Mouse (Mus musculus): ENCODE results near the gene Tmprss6. TPM values are rescaled to one million over a fixed set of nuclear protein-coding genes. Genes with fewer than 3 reads are reported as not detected.

The Tmprss6 gene
- 0.13 and 0.81 TPM in 2 replicates for polyA plus RNA-seq (2015; fragmentation: Nextera tagmentation; extraction: Ambion mirVana)

GRCm38 (mm10) chr15:78468379-78468937 lies at the start of gene Tmprss6:
Gene Tmprss6 (minus strand): TSS chr15:78468634.
- Histone ChIP-seq H3K4me1 (no peaks in the 10 kb centered on the region), H3K4me2 (replicated peaks) (no peak within 1 kb of the TSS), H3K4me3 (no peak within 1 kb of the TSS), H3K27me3 (no peaks in the 10 kb centered on the region), H3K36me3 (no peaks in the 10 kb centered on the region), H3K27ac (no peak within 1 kb of the TSS), H3K9me3 (no peaks in the 10 kb centered on the region), H3K9ac (no peak within 1 kb of the TSS)
- no peak for ATAC-seq (ENCODE audit: low FRiP score, low read depth)
- 83% methylated on average over 7 of the region's 7 CpGs for WGBS

- H3K4me3 ChIP-seq, result no peak overlapping the region
- peaks cover 27% of the 10 kb centered on the region for H3K4me1 ChIP-seq
- H3K27ac ChIP-seq, result no peak overlapping the region
- no peaks in the 10 kb centered on the region for H3K27me3 ChIP-seq
- no peaks in the 10 kb centered on the region for H3K36me3 ChIP-seq
- WGBS, result 52% methylated on average over 7 of the region's 7 CpGs
- H3K9me3 ChIP-seq, result no peaks in the 10 kb centered on the region
- H3K4me2 ChIP-seq (replicated peaks), result no peak overlapping the region
- no peak for ATAC-seq (ENCODE audit: low FRiP score, low read depth)
- no peak overlapping the region for H3K9ac ChIP-seq
These were observed 49.8 kb upstream of the Tmprss6 start for GRCm38 (mm10) chr15:78518221-78518620.

- Histone ChIP-seq H3K4me2 (replicated peaks) (no peak overlapping the region), H3K27me3 (no peaks in the 10 kb centered on the region), H3K4me3 (no peak overlapping the region), H3K4me1 (peaks cover 27% of the 10 kb centered on the region), H3K9ac (no peak overlapping the region), H3K36me3 (no peaks in the 10 kb centered on the region), H3K27ac (no peak overlapping the region), H3K9me3 (no peaks in the 10 kb centered on the region)
- no peak for ATAC-seq (ENCODE audit: low FRiP score, low read depth)
- WGBS, result 80% methylated on average over 6 of the region's 6 CpGs
These were observed 47.3 kb upstream of the Tmprss6 start for GRCm38 (mm10) chr15:78515759-78516158.

GRCm38 (mm10) chr15:78514393-78515146 lies 46.1 kb upstream of the Tmprss6 start:
- no peaks in the 10 kb centered on the region for H3K36me3 ChIP-seq
- peak; percentile 46 for ATAC-seq (ENCODE audit: low FRiP score, low read depth)
- H3K9me3 ChIP-seq, result no peaks in the 10 kb centered on the region
- WGBS, result 25% methylated on average over 7 of the region's 7 CpGs
- 0 out of 2 replicates have a peak overlapping the region, but pooled peaks have one; percentile 32 for H3K9ac ChIP-seq
- H3K4me3 ChIP-seq, result no peak overlapping the region
- peak overlapping the region; percentile 11; the same call in 1 of the 2 replicates for H3K27ac ChIP-seq
- no peaks in the 10 kb centered on the region for H3K27me3 ChIP-seq
- H3K4me2 ChIP-seq (replicated peaks), result no peak overlapping the region
- peaks cover 37% of the 10 kb centered on the region for H3K4me1 ChIP-seq

- H3K27ac ChIP-seq, result no peak overlapping the region
- no peaks in the 10 kb centered on the region for H3K36me3 ChIP-seq
- 87% methylated on average over 14 of the region's 14 CpGs for WGBS
- no peaks in the 10 kb centered on the region for H3K9me3 ChIP-seq
- peaks cover 32% of the 10 kb centered on the region for H3K4me1 ChIP-seq
- ATAC-seq (ENCODE audit: low FRiP score, low read depth), result no peak
- no peak overlapping the region for H3K4me2 ChIP-seq (replicated peaks)
- H3K27me3 ChIP-seq, result no peaks in the 10 kb centered on the region
- no peak overlapping the region for H3K9ac ChIP-seq
- no peak overlapping the region for H3K4me3 ChIP-seq
These were observed 44.6 kb upstream of the Tmprss6 start for GRCm38 (mm10) chr15:78513019-78513418.

- H3K4me3 ChIP-seq, result no peak overlapping the region
- H3K4me2 ChIP-seq (replicated peaks), result no peak overlapping the region
- H3K27ac ChIP-seq, result no peak overlapping the region
- H3K4me1 ChIP-seq, result peaks cover 28% of the 10 kb centered on the region
- no peak overlapping the region for H3K9ac ChIP-seq
- no peak for ATAC-seq (ENCODE audit: low FRiP score, low read depth)
- H3K36me3 ChIP-seq, result no peaks in the 10 kb centered on the region
- no peaks in the 10 kb centered on the region for H3K27me3 ChIP-seq
- WGBS, result 78% methylated on average over 7 of the region's 7 CpGs
- H3K9me3 ChIP-seq, result no peaks in the 10 kb centered on the region
These were observed 43.5 kb upstream of the Tmprss6 start for GRCm38 (mm10) chr15:78511951-78512350.

DNA sequence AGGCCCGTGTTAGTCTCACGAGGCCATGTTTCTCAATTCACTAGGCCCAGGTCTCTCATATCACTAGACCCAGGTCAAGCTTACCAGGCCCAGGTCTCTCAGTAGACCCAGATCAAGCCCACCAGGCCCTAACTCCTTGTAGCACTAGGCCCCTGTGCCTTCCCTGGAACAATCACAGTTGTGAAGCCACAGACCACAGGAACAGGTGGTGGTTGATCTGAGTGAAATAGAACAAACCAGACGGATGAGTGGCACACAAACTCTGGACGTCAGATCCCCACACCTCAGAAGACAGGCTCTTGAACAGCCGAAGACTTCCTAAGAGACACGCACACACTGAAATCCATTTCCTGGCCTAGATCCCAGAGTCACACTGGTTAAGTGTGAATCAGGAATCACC lies 42.3 kb upstream of the Tmprss6 start:
- H3K9ac ChIP-seq, result no peak overlapping the region

GRCm38 (mm10) chr15:78510121-78510576 lies 41.7 kb upstream of the Tmprss6 start:
- no peak overlapping the region; the same call in 1 of the 2 replicates for H3K27ac ChIP-seq
- no peak for ATAC-seq (ENCODE audit: low FRiP score, low read depth)
- H3K9me3 ChIP-seq, result no peaks in the 10 kb centered on the region
- no peak overlapping the region for H3K4me2 ChIP-seq (replicated peaks)
- no peaks in the 10 kb centered on the region for H3K36me3 ChIP-seq
- H3K27me3 ChIP-seq, result no peaks in the 10 kb centered on the region
- H3K4me1 ChIP-seq, result peaks cover 15% of the 10 kb centered on the region
- H3K9ac ChIP-seq, result peak overlapping the region; percentile 48; the same call in 1 of the 2 replicates
- 52% methylated on average over 8 of the region's 8 CpGs for WGBS
- no peak overlapping the region for H3K4me3 ChIP-seq

More for the DNA sequence above, 42.3 kb upstream of the Tmprss6 start:
- WGBS, result 91% methylated on average over 6 of the region's 6 CpGs
- Histone ChIP-seq H3K4me1 (peaks cover 21% of the 10 kb centered on the region), H3K4me2 (replicated peaks) (no peak overlapping the region), H3K27me3 (no peaks in the 10 kb centered on the region), H3K27ac (no peak overlapping the region), H3K9me3 (no peaks in the 10 kb centered on the region), H3K36me3 (no peaks in the 10 kb centered on the region), H3K4me3 (no peak overlapping the region)
- ATAC-seq (ENCODE audit: low FRiP score, low read depth), result no peak

DNA sequence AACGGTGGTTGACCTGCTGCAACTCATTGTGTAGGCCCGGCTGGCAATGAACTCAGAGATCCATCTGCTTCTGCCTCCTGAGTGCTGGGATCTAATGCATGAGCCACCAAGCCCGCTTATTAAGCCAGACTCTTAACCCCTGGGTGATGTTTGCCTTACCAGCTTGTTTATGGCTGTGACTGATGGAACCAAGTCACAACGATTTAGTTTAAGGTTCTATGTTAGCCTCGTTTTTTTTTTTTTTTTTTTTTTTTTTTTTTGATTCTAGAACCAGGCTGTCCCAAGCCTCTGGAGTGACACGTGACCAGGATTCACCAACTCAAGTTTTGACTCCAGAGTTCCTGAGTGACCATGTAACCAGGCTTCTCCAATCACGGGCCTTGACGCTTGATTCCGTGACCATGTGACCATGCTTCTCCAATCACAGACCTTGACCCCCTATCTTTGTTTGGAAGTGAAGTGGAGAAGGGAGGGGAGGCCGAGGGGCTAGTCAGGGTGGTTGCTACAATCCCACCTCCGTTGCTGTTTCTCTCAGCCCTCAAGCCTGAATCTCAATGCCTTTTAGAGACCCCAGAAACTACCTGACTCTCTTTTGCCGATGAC lies 41.0 kb upstream of the Tmprss6 start:
- Histone ChIP-seq H3K9me3 (peaks cover 7% of the 10 kb centered on the region; the same call in 1 of the 2 replicates), H3K27me3 (no peaks in the 10 kb centered on the region), H3K4me1 (peaks cover 10% of the 10 kb centered on the region), H3K36me3 (no peaks in the 10 kb centered on the region), H3K4me3 (no peak overlapping the region), H3K4me2 (replicated peaks) (no peak overlapping the region), H3K9ac (peak overlapping the region; percentile 48; the same call in 1 of the 2 replicates), H3K27ac (no peak overlapping the region)
- WGBS, result 48% methylated on average over 12 of the region's 12 CpGs
- no peak for ATAC-seq (ENCODE audit: low FRiP score, low read depth)

DNA sequence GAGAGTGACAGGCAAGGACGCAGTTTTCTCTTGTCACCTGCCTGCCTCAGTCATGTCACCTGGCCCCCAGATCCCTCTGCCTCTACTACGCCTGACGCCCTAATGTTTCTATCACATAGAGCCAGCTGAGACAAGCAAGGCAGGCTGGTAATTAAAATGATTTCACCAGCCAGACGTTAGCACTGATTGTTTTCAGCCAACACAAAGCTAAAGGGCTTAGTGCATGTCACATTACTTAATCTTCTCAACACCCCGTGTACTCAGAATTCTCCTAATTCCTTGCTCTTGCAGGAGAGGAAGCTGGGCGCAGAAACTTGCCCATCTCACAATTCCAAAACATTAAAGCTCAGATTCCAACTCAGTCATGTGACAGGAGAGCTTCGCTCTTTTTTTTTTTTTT lies 40.0 kb upstream of the Tmprss6 start:
- Histone ChIP-seq H3K36me3 (no peaks in the 10 kb centered on the region), H3K4me3 (no peak overlapping the region), H3K4me1 (peaks cover 10% of the 10 kb centered on the region), H3K27me3 (no peaks in the 10 kb centered on the region), H3K9ac (no peak overlapping the region), H3K4me2 (replicated peaks) (no peak overlapping the region), H3K27ac (no peak overlapping the region), H3K9me3 (peaks cover 7% of the 10 kb centered on the region; the same call in 1 of the 2 replicates)
- no peak for ATAC-seq (ENCODE audit: low FRiP score, low read depth)
- 62% methylated on average over 7 of the region's 7 CpGs for WGBS

DNA sequence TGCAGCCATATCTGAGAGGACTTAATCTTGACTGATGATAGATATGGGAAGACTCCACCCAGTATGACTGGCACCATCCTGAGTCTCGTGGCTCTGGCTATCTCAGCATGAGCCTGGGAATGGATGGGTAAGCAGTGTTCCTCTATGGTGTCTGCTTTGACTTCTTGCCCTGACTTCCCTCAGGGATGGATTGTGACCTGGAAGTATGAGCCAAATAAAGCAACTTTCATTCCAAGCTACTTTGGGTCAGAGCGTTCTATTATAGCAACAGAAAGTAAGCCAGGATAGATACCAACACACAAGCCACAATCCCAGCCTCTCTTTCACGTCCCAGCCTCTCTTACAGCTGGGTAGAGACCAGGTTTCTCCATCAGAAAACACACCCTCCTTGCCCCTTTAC lies 37.1 kb upstream of the Tmprss6 start:
- H3K9ac ChIP-seq, result no peak overlapping the region
- WGBS, result 85% methylated on average over 3 of the region's 3 CpGs
- H3K4me3 ChIP-seq, result no peak overlapping the region
- no peaks in the 10 kb centered on the region for H3K36me3 ChIP-seq
- ATAC-seq (ENCODE audit: low FRiP score, low read depth), result no peak
- no peaks in the 10 kb centered on the region for H3K27me3 ChIP-seq
- no peak overlapping the region for H3K27ac ChIP-seq
- H3K4me2 ChIP-seq (replicated peaks), result no peak overlapping the region
- peaks cover 8% of the 10 kb centered on the region for H3K4me1 ChIP-seq
- H3K9me3 ChIP-seq, result peaks cover 7% of the 10 kb centered on the region; the same call in 1 of the 2 replicates

DNA sequence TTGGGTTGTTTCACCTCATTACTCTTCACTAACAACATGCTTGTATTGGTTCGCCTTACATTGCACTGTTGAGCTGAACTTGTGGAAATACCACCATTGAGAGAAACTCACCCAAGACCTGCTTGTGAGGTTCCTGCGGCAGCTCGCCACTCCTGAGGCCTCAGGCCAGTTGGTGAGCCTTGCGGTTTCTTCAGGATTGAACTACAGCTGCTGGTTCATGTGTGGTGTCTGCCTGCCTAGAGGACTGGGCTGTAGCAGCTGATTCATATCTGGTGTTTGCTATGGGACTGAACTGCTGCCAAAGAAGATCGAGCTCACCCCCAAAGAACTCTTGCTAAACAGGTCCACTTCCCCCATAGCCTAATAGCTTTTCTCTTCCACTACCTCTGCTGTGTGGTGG lies 36.4 kb upstream of the Tmprss6 start:
- H3K4me2 ChIP-seq (replicated peaks), result no peak overlapping the region
- H3K9me3 ChIP-seq, result peaks cover 7% of the 10 kb centered on the region; the same call in 1 of the 2 replicates
- no peaks in the 10 kb centered on the region for H3K27me3 ChIP-seq
- H3K36me3 ChIP-seq, result no peaks in the 10 kb centered on the region
- no peak overlapping the region for H3K4me3 ChIP-seq
- no peak overlapping the region for H3K27ac ChIP-seq
- H3K4me1 ChIP-seq, result peaks cover 2% of the 10 kb centered on the region
- H3K9ac ChIP-seq, result no peak overlapping the region
- ATAC-seq (ENCODE audit: low FRiP score, low read depth), result no peak
- 90% methylated on average over 5 of the region's 5 CpGs for WGBS

Data from limb, embryonic 13.5 days (tissue).